Mouse (Mus musculus): ENCODE results near the gene D17H6S53E. TPM values are rescaled to one million over a fixed set of nuclear protein-coding genes. Genes with fewer than 3 reads are reported as not detected.
"Not testable (repeated sequence)": the region's sequence is repeated elsewhere in the genome, so short reads cannot be mapped to it uniquely, and the experiment has no call there.

D17H6S53E gene
- polyA plus RNA-seq, 1 experiment from 2014 or later, result 10.5 TPM

- Histone ChIP-seq H3K36me3 (ENCODE audit: insufficient read depth, low read length) (peaks cover 24% of the 10 kb centered on the region), H3K9me3 (replicated peaks; ENCODE audit: low read length) (no peaks in the 10 kb centered on the region), H3K27ac (peak overlapping the region; percentile 90), H3K4me1 (replicated peaks; ENCODE audit: insufficient read depth, low read length) (peaks cover 5% of the 10 kb centered on the region), H3K27me3 (ENCODE audit: insufficient read depth, low read length) (no peaks in the 10 kb centered on the region), H3K4me3 (replicated peaks; ENCODE audit: low read depth, low read length) (peak overlapping the region; percentile 98), H3K9ac (ENCODE audit: low read depth, low read length) (peak overlapping the region; percentile 93), H3K4me2 (ENCODE audit: low read length) (peak overlapping the region; percentile 88)
- ATAC-seq (replicated peaks; ENCODE audit: low FRiP score, low read depth) (peak; percentile 4), DNase-seq (ENCODE audit: low spot score) (no peak)
- under 1% methylated on average over 33 of the region's 33 CpGs for WGBS
- TF ChIP-seq CTCF (IDR thresholded peaks at IDR 0.05; ENCODE audit: low read depth), result no peak
Measured at GRCm38 (mm10) chr17:35120745-35121142, 5.4 kb upstream of the D17H6S53E start.

DNA sequence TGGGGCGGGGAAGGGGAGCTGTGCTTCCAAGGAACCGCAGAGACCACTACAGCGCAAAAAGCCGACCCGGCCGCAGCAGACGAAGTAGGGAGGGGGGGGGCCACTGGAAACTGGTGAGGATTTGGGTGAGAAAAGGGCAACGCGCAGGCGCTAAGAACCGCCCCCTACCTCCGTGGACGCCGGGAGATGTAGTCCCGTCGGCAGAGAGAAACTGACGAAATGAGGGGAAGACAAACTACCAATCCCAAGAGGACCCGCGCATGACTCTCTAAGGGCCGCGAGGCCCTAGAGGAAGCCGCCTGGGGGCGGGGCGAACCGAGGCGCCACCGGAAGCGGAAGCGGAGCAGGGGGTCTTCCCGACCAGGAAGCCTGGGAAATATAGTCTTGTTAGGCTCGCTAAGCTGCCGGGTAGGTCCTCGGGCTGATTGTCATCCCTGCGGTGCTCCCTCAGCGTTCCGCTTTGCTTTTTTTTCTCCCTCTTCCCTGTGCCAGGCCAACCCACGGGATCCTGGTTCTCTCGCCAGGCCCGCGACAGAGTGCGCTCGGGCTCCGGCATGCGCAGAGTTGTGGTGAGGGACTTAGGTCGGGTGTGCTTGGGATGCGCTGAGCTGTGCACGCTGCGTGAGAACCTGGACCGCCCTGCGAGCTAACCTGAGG is 4.9 kb upstream of the D17H6S53E start, which contains the start of gene Gpank1:
Gene Gpank1, plus strand, starts transcription at position 313 of the 657 bp plus-strand sequence.
- Histone ChIP-seq H3K27me3 (ENCODE audit: insufficient read depth, low read length) (no peaks in the 10 kb centered on the region), H3K4me1 (replicated peaks; ENCODE audit: insufficient read depth, low read length) (peaks cover 5% of the 10 kb centered on the region), H3K4me3 (replicated peaks; ENCODE audit: low read depth, low read length) (peak within 1 kb of the TSS; percentile 98), H3K27ac (peak within 1 kb of the TSS; percentile 90), H3K36me3 (ENCODE audit: insufficient read depth, low read length) (peaks cover 20% of the 10 kb centered on the region), H3K4me2 (ENCODE audit: low read length) (peak within 1 kb of the TSS; percentile 88), H3K9me3 (replicated peaks; ENCODE audit: low read length) (no peaks in the 10 kb centered on the region), H3K9ac (ENCODE audit: low read depth, low read length) (peak within 1 kb of the TSS; percentile 93)
- under 1% methylated on average over 50 of the region's 50 CpGs for WGBS
- peak; percentile 13; the same call in 1 of the 2 replicates for TF ChIP-seq CTCF (IDR thresholded peaks at IDR 0.05; ENCODE audit: low read depth)
- ATAC-seq (replicated peaks; ENCODE audit: low FRiP score, low read depth) (peak; percentile 93), DNase-seq (ENCODE audit: low spot score) (peak; percentile 100)

- under 1% methylated on average over 19 of the region's 19 CpGs for WGBS
- H3K27ac ChIP-seq, result peak within 1 kb of the TSS; percentile 90
- peaks cover 18% of the 10 kb centered on the region for H3K36me3 ChIP-seq (ENCODE audit: insufficient read depth, low read length)
- peak; percentile 54 for TF ChIP-seq CTCF (IDR thresholded peaks at IDR 0.05; ENCODE audit: low read depth)
- DNase-seq (ENCODE audit: low spot score), result peak; percentile 91
- H3K4me3 ChIP-seq (replicated peaks; ENCODE audit: low read depth, low read length), result peak within 1 kb of the TSS; percentile 98
- no peak for ATAC-seq (replicated peaks; ENCODE audit: low FRiP score, low read depth)
- H3K4me1 ChIP-seq (replicated peaks; ENCODE audit: insufficient read depth, low read length), result peaks cover 10% of the 10 kb centered on the region
- peak within 1 kb of the TSS; percentile 88 for H3K4me2 ChIP-seq (ENCODE audit: low read length)
- H3K9ac ChIP-seq (ENCODE audit: low read depth, low read length), result peak within 1 kb of the TSS; percentile 93
- H3K27me3 ChIP-seq (ENCODE audit: insufficient read depth, low read length), result no peaks in the 10 kb centered on the region
- H3K9me3 ChIP-seq (replicated peaks; ENCODE audit: low read length), result no peaks in the 10 kb centered on the region
Measured at GRCm38 (mm10) chr17:35121871-35122303, 4.3 kb upstream of the D17H6S53E start, which contains the start of gene Csnk2b. Gene Csnk2b, minus strand, starts transcription at chr17:35122053.

DNA sequence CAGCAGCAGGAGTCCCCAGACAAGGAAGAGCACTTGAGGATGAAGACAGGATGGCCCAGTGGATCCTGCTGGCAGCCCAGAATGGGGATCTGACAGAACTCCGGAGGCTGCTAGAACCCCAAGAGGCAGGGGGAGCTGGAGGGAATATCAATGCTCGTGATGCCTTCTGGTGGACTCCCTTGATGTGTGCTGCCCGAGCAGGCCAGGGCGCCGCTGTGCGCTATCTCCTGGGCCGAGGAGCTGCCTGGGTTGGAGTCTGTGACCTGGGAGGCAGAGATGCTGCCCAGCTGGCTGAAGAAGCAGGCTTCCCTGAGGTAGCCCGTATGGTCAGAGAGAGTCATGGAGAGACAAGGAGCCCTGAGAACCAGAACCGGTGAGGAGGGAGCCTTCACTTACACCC is 2.9 kb upstream of the D17H6S53E start:
- H3K27me3 ChIP-seq (ENCODE audit: insufficient read depth, low read length); H3K27ac ChIP-seq; H3K9me3 ChIP-seq (replicated peaks; ENCODE audit: low read length); H3K4me2 ChIP-seq (ENCODE audit: low read length); H3K4me3 ChIP-seq (replicated peaks; ENCODE audit: low read depth, low read length); H3K9ac ChIP-seq (ENCODE audit: low read depth, low read length); DNase-seq (ENCODE audit: low spot score); ATAC-seq (replicated peaks; ENCODE audit: low FRiP score, low read depth): not testable (repeated sequence)
- 94% methylated on average over 9 of the region's 9 CpGs for WGBS
- peaks cover 13% of the 10 kb centered on the region; the same call in 1 of the 2 replicates for H3K36me3 ChIP-seq (ENCODE audit: insufficient read depth, low read length)
- H3K4me1 ChIP-seq (replicated peaks; ENCODE audit: insufficient read depth, low read length), result peaks cover 20% of the 10 kb centered on the region

DNA sequence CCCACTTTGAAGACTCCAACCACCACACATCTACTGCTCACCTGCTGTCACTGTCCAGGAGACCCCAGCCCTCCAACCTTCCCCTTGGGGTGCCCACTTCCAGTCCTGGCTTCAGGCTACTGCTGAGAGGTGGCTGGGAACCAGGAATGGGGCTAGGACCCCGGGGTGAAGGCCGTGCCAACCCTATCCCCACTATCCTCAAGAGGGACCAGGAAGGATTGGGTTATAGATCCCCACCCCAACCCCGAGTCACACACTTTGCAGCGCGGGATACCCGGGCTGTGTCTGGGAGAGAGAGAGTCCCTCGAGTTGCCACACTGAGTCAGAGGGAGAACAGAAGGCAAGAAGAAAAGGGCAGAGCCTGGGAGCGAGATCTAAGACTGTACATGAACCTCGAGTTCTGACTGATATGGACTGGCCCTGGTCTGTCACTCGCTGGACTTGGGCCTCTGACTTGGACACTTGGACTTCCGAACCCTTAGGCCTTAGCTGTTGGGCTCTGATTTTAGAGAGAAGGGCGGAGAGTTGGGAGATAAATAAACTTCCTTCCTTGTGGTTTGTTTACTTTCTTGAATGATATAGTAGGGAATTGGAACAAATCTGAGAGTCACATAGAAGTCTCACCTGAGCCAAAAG is 1.8 kb upstream of the D17H6S53E start:
- not testable (repeated sequence) for H3K4me3 ChIP-seq (replicated peaks; ENCODE audit: low read depth, low read length); H3K36me3 ChIP-seq (ENCODE audit: insufficient read depth, low read length); H3K27ac ChIP-seq; ATAC-seq (replicated peaks; ENCODE audit: low FRiP score, low read depth); H3K4me2 ChIP-seq (ENCODE audit: low read length); H3K9me3 ChIP-seq (replicated peaks; ENCODE audit: low read length); H3K9ac ChIP-seq (ENCODE audit: low read depth, low read length); DNase-seq (ENCODE audit: low spot score); H3K27me3 ChIP-seq (ENCODE audit: insufficient read depth, low read length)
- 92% methylated on average over 12 of the region's 12 CpGs for WGBS
- H3K4me1 ChIP-seq (replicated peaks; ENCODE audit: insufficient read depth, low read length), result peaks cover 20% of the 10 kb centered on the region

GRCm38 (mm10) chr17:35125081-35125480 is 1.1 kb upstream of the D17H6S53E start:
- DNase-seq (ENCODE audit: low spot score) (no peak), ATAC-seq (replicated peaks; ENCODE audit: low FRiP score, low read depth) (no peak)
- peak overlapping the region; percentile 62; the same call in 1 of the 2 replicates for H3K4me2 ChIP-seq (ENCODE audit: low read length)
- no peak overlapping the region for H3K4me3 ChIP-seq (replicated peaks; ENCODE audit: low read depth, low read length)
- no peaks in the 10 kb centered on the region for H3K9me3 ChIP-seq (replicated peaks; ENCODE audit: low read length)
- H3K27ac ChIP-seq, result peak overlapping the region; percentile 89; the same call in 1 of the 2 replicates
- WGBS, result 96% methylated on average over 1 of the region's 1 CpGs
- peaks cover 10% of the 10 kb centered on the region; the same call in 1 of the 2 replicates for H3K36me3 ChIP-seq (ENCODE audit: insufficient read depth, low read length)
- H3K27me3 ChIP-seq (ENCODE audit: insufficient read depth, low read length), result no peaks in the 10 kb centered on the region
- no peak for TF ChIP-seq CTCF (IDR thresholded peaks at IDR 0.05; ENCODE audit: low read depth)
- peak overlapping the region; percentile 69; the same call in 1 of the 2 replicates for H3K9ac ChIP-seq (ENCODE audit: low read depth, low read length)
- peaks cover 20% of the 10 kb centered on the region for H3K4me1 ChIP-seq (replicated peaks; ENCODE audit: insufficient read depth, low read length)
